Mouse (Mus musculus): Measurements from ENCODE around the gene Adcy2. TPM values are rescaled to one million over a fixed set of nuclear protein-coding genes. Genes with fewer than 3 reads are reported as not detected.
A peak's percentile ranks its signal among the peaks of the same experiment; 100 is the strongest.

Adcy2 gene
- polyA plus RNA-seq, 1 experiment from 2014 or later = 4.9 TPM

DNA sequence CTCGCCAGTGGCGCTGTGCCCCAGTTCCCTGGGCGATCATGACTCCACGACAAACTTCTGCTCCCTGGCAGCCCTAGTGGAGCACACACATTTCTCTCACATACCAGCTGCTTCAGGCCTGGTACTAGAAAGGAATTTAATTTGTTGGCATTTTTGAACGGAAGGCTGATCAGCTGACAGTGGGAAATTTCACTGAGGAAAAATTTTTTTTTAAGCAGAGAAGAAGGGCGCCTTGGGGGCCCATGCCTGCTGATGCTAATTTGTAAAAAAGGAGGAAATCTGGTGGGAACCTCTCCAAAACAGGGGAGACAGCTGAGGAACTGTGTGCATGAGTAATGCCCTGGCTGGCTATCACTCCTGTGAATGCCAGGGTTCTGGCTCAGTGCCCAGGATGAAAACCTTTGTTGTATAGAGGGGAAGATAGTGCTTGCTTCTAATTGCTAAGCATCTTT lies 292.0 kb downstream of the Adcy2 start:
- Histone ChIP-seq H3K4me2 (no peak overlapping the region), H3K27ac (peak overlapping the region; percentile 49)
- WGBS = 62% methylated on average over 6 of the region's 6 CpGs

DNA sequence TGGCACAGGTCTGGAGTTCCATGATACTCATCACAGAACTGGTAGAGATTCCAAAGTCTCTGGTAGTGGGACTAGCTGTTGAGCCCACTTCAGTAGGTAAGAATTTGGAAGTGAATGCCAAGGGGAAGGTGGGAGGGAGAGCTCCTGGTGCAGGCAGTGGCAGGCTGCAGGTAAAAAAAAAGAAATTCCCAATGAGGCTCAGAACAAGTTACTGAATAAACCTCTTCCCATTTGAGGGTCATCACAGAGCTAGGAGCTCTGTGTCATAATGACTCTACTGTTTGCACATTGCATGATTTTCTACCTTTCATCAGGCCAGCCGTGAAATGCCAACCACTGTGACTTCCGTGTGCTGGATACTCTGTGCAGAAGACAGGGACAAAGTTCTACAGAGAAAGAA lies 314.4 kb downstream of the Adcy2 start:
- 89% methylated on average over 2 of the region's 2 CpGs for WGBS

More for the DNA sequence above, 292.0 kb downstream of the Adcy2 start:
- Histone ChIP-seq H3K4me1 (replicated peaks) (peaks cover 10% of the 10 kb centered on the region), H3K9ac (no peak overlapping the region), H3K36me3 (no peaks in the 10 kb centered on the region), H3K9me3 (no peaks in the 10 kb centered on the region), H3K4me3 (no peak overlapping the region), H3K27me3 (no peaks in the 10 kb centered on the region)
- peak; percentile 99 for ATAC-seq (ENCODE audit: low FRiP score)

DNA sequence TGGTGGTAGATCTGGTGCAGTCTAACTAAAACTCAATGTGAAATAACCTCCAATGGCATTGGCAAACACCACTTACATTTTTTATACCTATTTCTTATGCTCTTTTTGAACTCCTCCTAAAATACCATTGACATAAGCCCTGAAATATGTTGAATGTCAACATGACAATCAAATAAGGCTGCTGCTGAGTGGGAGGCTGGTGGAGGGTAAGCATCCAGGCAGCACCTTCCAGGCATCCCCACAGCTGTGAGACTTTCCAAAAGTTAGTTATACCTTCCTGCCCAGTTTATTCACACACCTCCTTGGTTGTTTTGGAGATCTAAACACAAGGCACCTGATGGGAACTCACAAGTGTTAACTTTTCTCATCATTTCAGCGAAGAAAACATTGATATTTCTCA lies 318.9 kb downstream of the Adcy2 start:
- 88% methylated on average over 1 of the region's 1 CpGs for WGBS
- ATAC-seq (ENCODE audit: low FRiP score) = no peak
- Histone ChIP-seq H3K9ac (no peak overlapping the region), H3K27ac (no peak overlapping the region), H3K4me3 (no peak overlapping the region), H3K9me3 (no peaks in the 10 kb centered on the region), H3K27me3 (no peaks in the 10 kb centered on the region), H3K4me2 (no peak overlapping the region), H3K4me1 (replicated peaks) (no peaks in the 10 kb centered on the region), H3K36me3 (no peaks in the 10 kb centered on the region)

More for the DNA sequence above, 314.4 kb downstream of the Adcy2 start:
- Histone ChIP-seq H3K4me1 (replicated peaks) (no peaks in the 10 kb centered on the region), H3K9me3 (no peaks in the 10 kb centered on the region), H3K4me2 (no peak overlapping the region), H3K36me3 (no peaks in the 10 kb centered on the region), H3K4me3 (no peak overlapping the region), H3K9ac (no peak overlapping the region), H3K27ac (no peak overlapping the region), H3K27me3 (no peaks in the 10 kb centered on the region)
- no peak for ATAC-seq (ENCODE audit: low FRiP score)

DNA sequence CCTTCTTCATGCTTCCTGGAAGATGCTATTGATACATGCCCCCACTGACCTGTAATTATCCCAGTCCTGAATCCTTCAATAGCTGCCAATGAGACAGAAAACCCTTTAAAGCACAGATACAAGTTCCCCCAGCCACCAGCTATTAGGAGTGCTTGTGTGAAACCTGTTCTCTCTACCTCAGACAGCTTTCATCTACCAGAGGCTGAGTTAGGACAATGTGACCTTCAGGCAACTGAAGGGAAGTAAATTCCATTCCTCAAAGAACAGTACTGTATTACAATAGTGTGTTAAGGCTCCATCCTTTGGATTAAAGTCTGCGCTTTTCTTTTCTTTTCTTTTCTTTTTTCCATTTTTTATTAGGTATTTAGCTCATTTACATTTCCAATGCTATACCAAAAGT lies 356.6 kb downstream of the Adcy2 start:
- WGBS = 100% methylated on average over 1 of the region's 1 CpGs
- Histone ChIP-seq H3K4me2 (no peak overlapping the region), H3K4me1 (replicated peaks) (no peaks in the 10 kb centered on the region), H3K27me3 (no peaks in the 10 kb centered on the region), H3K9ac (no peak overlapping the region), H3K9me3 (no peaks in the 10 kb centered on the region), H3K36me3 (no peaks in the 10 kb centered on the region; the same call in 1 of the 2 replicates), H3K4me3 (no peak overlapping the region), H3K27ac (no peak overlapping the region)
- ATAC-seq (ENCODE audit: low FRiP score) = no peak

DNA sequence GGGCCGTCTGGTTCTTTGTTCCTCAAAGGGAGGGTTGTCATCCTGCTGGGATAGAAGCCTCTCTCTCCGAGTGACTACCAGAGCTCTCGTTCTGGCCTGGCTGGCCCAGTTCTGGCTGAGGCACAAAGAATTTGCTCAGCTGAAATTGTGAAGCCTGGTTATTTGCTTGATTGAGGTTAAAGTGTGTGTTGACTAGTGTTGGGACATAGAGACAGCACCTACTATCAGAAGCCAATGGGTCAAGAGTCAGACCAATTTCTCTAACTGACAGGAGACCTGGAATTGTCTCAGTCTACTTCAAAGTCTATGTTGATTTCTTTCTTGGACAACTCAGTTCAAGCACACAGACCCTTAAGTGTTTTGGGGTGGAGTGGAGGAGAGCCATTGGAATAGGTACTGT lies 372.3 kb downstream of the Adcy2 start:
- no peak overlapping the region for H3K4me2 ChIP-seq
- H3K9ac ChIP-seq = no peak overlapping the region
- WGBS = 82% methylated on average over 3 of the region's 3 CpGs
- H3K9me3 ChIP-seq = no peaks in the 10 kb centered on the region
- no peaks in the 10 kb centered on the region for H3K27me3 ChIP-seq
- peaks cover 4% of the 10 kb centered on the region; the same call in 1 of the 2 replicates for H3K36me3 ChIP-seq
- H3K27ac ChIP-seq = no peak overlapping the region
- H3K4me3 ChIP-seq = no peak overlapping the region
- ATAC-seq (ENCODE audit: low FRiP score) = no peak
- H3K4me1 ChIP-seq (replicated peaks) = no peaks in the 10 kb centered on the region

DNA sequence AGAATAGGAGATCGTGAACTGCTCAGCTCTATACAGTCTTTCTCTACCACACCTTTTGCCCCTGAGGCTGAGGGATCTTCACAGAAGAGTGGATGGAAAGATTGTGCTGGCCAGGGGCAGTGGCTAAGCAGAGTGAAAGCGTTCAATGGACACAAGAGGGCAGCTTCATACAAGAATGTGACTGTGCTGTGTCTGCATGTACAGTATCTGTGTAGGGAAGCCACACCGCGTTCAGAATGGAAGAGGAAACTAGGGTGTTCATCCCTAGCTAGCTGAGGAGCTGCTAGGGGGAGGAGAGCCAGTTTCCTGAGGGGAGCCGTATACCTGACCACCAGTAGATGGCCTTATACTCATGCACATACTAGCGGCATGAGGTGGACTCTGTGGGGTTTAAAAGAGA lies 376.5 kb downstream of the Adcy2 start:
- 72% methylated on average over 6 of the region's 6 CpGs for WGBS
- no peaks in the 10 kb centered on the region for H3K4me1 ChIP-seq (replicated peaks)
- no peak overlapping the region for H3K4me2 ChIP-seq
- H3K9me3 ChIP-seq = no peaks in the 10 kb centered on the region
- peak; percentile 83 for ATAC-seq (ENCODE audit: low FRiP score)
- H3K9ac ChIP-seq = no peak overlapping the region
- H3K27me3 ChIP-seq = no peaks in the 10 kb centered on the region
- no peak overlapping the region for H3K27ac ChIP-seq
- H3K36me3 ChIP-seq = no peaks in the 10 kb centered on the region
- H3K4me3 ChIP-seq = no peak overlapping the region

DNA sequence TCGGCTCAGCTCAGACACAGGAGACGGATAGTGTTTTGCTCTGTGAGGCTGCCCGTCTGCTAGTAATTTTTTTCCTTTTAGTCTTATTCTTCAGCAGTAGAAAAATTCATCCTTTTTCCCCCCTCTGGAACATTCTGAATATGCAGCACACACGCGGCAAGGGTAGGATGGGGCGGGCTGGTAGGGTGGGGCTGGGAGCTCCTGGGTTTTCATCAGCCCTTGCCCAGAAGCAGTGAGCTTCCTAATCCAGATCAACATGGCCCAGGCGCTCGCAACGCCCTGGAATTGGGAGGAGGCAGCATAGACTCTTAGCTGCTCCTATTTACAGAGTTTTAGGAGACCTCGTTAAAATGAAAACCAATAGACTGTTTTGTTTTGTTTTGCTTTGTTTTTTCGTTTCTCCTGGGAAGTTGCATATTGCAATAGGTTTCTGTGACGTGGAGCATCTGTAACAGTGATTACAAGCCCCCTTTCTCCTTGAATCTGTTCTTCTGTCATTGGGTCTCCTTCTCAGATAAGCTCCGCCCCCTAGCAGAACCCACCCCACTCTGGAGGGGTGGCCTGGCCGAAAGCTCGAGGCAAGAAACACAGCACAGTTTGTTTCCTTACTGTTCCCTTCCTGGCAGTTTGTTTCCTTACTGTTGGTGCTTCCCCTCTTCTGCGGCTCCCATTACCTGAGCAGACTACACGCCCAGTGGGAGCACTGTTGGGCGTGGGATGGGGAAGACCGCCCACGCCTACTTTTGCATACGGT lies 391.5 kb downstream of the Adcy2 start:
- Histone ChIP-seq H3K4me1 (replicated peaks) (peaks cover 20% of the 10 kb centered on the region; the same call in 1 of the 2 replicates), H3K27me3 (0 out of 2 replicates have a peak, but pooled peaks cover 4% of the 10 kb centered on the region), H3K9me3 (no peaks in the 10 kb centered on the region), H3K36me3 (no peaks in the 10 kb centered on the region), H3K9ac (no peak overlapping the region), H3K4me2 (peak overlapping the region; percentile 16), H3K27ac (peak overlapping the region; percentile 52), H3K4me3 (no peak overlapping the region)
- peak; percentile 43; the same call in 1 of the 2 replicates for ATAC-seq (ENCODE audit: low FRiP score)
- 56% methylated on average over 21 of the region's 21 CpGs for WGBS

DNA sequence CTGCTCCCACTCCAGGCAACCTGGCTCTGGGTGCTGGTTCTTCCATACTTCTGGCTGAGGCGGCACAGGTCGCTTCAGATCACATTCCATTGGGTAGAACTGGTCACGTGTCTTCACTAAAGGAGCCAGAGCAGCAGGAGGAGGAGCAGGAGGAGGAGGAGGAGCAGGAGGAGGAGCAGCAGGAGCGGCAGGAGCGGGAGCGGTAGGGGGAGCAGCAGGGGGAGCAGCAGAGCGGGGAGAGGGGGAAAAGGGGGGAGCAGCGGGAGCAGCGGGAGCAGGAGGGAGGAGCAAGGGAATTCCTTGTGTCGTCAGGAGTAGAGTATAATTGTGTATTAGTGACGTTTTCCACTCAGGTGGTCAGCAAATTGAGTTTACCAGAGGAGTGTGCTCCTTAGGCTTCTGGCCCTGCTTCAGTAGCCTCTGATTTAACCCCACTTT lies 393.6 kb downstream of the Adcy2 start:
- under 1% methylated on average over 11 of the region's 11 CpGs for WGBS

DNA sequence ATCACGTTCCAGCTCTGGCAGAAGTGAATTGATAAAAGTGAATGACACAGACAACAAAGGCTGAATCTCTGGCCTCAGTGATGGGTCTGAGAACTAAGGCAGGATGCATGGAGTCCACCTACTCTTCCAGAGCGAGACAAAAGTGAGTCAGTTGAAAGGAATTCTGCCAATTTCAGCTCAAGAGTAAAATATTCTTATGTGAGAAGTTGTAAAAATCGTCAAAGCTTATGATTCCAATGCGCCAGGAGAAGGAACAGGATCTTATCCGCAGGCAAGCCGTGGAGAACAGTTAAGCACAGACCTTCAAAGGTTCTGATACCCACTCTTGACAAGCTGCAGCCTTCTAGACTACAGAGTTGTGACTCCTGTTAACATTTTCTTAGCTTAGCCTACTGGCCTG lies 396.3 kb downstream of the Adcy2 start:
- 82% methylated on average over 6 of the region's 6 CpGs for WGBS
- Histone ChIP-seq H3K4me1 (replicated peaks) (peaks cover 28% of the 10 kb centered on the region), H3K27ac (no peak overlapping the region), H3K9me3 (no peaks in the 10 kb centered on the region), H3K4me2 (no peak overlapping the region), H3K4me3 (no peak overlapping the region), H3K36me3 (no peaks in the 10 kb centered on the region), H3K27me3 (no peaks in the 10 kb centered on the region), H3K9ac (no peak overlapping the region)
- no peak for ATAC-seq (ENCODE audit: low FRiP score)

More for the DNA sequence above, 393.6 kb downstream of the Adcy2 start:
- Histone ChIP-seq H3K27me3 (0 out of 2 replicates have a peak, but pooled peaks cover 4% of the 10 kb centered on the region), H3K36me3 (no peaks in the 10 kb centered on the region), H3K9me3 (no peaks in the 10 kb centered on the region), H3K9ac (no peak overlapping the region), H3K27ac (no peak overlapping the region), H3K4me3 (peak overlapping the region; percentile 17), H3K4me2 (peak overlapping the region; percentile 41), H3K4me1 (replicated peaks) (peaks cover 30% of the 10 kb centered on the region)
- peak; percentile 76 for ATAC-seq (ENCODE audit: low FRiP score)

DNA sequence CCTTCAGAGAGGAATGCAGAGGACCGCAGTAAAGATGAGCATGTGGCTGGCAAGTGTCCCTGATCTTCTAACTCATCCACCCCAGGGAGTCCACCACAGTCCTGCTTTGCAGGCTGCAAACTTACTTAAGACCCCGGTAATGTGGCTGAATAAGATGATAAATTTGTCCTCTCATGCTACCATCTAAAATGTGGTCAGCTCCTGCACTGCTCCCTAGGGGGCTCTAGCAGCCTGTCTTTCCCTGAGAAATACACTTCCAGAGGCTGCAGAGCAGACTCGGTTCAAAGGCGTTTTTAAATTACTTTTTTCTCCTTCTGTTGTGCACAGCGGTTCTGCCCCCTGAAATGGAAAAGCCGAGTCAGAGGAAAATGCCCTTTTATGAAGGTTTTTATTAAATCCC lies 398.2 kb downstream of the Adcy2 start:
- Histone ChIP-seq H3K9ac (no peak overlapping the region), H3K4me2 (no peak overlapping the region), H3K4me3 (no peak overlapping the region), H3K36me3 (no peaks in the 10 kb centered on the region), H3K4me1 (replicated peaks) (peaks cover 22% of the 10 kb centered on the region), H3K27ac (0 out of 2 replicates have a peak overlapping the region, but pooled peaks have one; percentile 53), H3K27me3 (no peaks in the 10 kb centered on the region), H3K9me3 (no peaks in the 10 kb centered on the region)
- 0 out of 2 replicates have a peak, but pooled peaks have one; percentile 38 for ATAC-seq (ENCODE audit: low FRiP score)
- WGBS = 21% methylated on average over 6 of the region's 6 CpGs

DNA sequence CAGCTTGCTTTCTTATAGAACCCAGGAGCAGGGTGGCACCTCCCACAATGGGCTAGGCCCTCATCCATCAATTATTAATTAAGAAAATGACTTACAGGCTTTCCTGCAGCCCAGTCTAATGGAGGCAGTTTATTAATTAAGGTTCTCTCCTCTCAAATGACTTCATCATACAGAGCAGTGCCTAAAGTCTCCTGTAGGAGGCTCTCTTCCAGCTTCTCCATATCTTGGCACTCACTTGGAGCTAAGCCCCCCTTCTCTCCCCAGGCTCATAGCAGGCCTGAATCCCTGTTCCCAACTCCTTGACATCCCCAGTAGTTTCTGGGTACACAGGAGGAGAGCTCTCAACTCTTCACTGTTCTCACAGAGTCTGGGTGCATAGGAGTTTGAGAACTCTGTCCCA lies 400.4 kb downstream of the Adcy2 start:
- Histone ChIP-seq H3K36me3 (no peaks in the 10 kb centered on the region), H3K27ac (no peak overlapping the region), H3K9ac (no peak overlapping the region), H3K9me3 (no peaks in the 10 kb centered on the region), H3K4me3 (no peak overlapping the region), H3K4me1 (replicated peaks) (peaks cover 16% of the 10 kb centered on the region), H3K27me3 (no peaks in the 10 kb centered on the region), H3K4me2 (no peak overlapping the region)
- no peak for ATAC-seq (ENCODE audit: low FRiP score)

DNA sequence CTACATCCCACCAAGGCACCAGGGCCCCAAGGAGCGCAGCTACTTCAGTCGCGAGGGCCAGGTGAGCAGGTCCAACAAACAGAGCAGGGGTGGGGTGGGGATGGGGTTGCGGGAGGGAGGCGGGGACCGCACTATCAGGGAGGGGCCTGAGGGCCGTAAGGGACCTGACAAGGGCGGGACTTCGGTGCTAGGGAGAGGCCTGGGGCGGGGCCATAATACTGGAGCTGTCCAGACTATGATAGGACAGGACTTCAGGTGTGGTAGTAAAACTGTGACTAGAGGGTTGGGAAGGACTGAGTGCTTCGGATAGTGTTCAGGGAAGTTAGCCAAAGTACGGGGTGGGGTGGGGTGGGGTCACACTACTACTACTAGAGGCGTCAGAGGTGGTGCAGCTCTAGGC lies 401.7 kb downstream of the Adcy2 start:
- H3K4me1 ChIP-seq (replicated peaks) = peaks cover 16% of the 10 kb centered on the region
- peaks cover 7% of the 10 kb centered on the region for H3K36me3 ChIP-seq
- no peaks in the 10 kb centered on the region for H3K9me3 ChIP-seq
- H3K4me3 ChIP-seq = peak overlapping the region; percentile 25
- H3K4me2 ChIP-seq = peak overlapping the region; percentile 53
- 22% methylated on average over 13 of the region's 13 CpGs for WGBS
- ATAC-seq (ENCODE audit: low FRiP score) = 0 out of 2 replicates have a peak, but pooled peaks have one; percentile 26
- no peak overlapping the region for H3K27ac ChIP-seq
- H3K9ac ChIP-seq = no peak overlapping the region
- H3K27me3 ChIP-seq = no peaks in the 10 kb centered on the region

DNA sequence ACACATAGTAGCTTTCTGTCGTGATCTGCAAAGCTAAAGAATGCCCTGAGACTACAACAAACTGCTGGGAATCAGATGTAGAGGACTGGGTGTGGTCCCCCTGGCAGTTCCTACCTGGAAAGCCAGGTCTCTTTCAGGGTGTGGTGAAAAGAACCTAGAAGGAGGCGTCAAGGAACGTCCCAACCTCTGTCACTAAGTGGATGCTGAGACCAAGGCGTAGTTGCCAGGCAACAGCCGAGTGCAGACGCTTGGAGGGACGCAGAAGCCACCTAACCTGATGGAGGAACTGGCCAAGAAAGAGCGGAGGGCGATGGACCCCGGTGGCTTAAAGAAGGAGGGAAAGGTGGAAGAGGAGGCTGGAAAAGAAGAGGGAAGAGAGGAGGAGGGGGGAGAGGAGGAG lies 402.1 kb downstream of the Adcy2 start, which contains the start of gene 1700001L19Rik:
1700001L19Rik (plus strand) TSS at position 223 of the 400 bp plus-strand sequence.
- Histone ChIP-seq H3K27ac (no peak within 1 kb of the TSS), H3K9me3 (no peaks in the 10 kb centered on the region), H3K36me3 (peaks cover 12% of the 10 kb centered on the region), H3K9ac (no peak within 1 kb of the TSS), H3K4me2 (peak within 1 kb of the TSS; percentile 53), H3K4me3 (peak within 1 kb of the TSS; percentile 25), H3K4me1 (replicated peaks) (peaks cover 16% of the 10 kb centered on the region), H3K27me3 (no peaks in the 10 kb centered on the region)
- 0 out of 2 replicates have a peak, but pooled peaks have one; percentile 23 for ATAC-seq (ENCODE audit: low FRiP score)
- whole genome bisulfite sequencing = 11% methylated on average over 10 of the region's 10 CpGs

All from hindbrain, embryonic 13.5 days (tissue).